Mouse (Mus musculus) liver, adult (tissue): Measurements from ENCODE around the gene Cbx5.

Source experiments
- GATA4 ChIP-seq: IDR thresholded peaks from 2 replicates; pipeline ENCODE4 v1.6.1; 2014; ENCODE audit warnings: mild to moderate bottlenecking, low read length; ENCODE audit not compliant: insufficient replicate concordance

Gene Cbx5

DNA sequence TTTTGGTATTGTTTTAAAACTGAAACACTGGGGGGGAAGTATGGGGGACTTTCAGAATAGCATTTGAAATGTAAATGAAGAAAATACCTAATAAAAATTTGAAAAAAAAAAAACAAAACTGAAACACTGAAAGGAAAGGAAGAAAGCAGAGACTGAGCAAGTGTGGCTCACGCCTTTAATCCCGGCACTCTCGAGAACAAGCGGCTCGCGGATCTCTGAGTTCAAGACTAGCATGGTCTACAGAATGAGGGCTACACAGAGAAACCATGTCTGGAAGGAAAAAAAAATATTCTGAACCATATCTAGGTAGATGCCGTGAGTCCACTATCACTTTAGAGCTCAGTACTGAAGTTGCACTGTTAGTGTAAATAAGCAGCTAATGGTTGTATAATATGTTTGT, 2.3 kb downstream of the Cbx5 start:
- no peak for TF ChIP-seq GATA4

DNA sequence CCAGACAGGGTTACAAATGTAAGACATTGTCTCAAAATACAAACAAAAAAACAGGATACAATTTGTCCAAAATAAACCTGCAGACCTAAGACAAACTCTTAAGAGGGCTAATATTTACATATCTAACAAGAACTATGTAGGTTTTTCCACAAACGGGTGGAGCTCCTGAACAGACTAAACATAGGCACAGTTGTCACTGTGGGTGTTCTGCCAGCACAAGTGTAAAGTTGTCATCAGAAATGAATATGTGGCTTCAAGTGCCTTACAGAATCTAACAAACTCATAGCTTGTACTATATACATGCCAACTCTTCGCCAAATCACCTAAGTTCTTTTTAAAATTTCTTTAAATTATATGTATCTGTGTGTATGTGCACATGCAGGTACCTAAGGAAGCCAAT, 6.5 kb downstream of the Cbx5 start:
- TF ChIP-seq GATA4 = no peak

DNA sequence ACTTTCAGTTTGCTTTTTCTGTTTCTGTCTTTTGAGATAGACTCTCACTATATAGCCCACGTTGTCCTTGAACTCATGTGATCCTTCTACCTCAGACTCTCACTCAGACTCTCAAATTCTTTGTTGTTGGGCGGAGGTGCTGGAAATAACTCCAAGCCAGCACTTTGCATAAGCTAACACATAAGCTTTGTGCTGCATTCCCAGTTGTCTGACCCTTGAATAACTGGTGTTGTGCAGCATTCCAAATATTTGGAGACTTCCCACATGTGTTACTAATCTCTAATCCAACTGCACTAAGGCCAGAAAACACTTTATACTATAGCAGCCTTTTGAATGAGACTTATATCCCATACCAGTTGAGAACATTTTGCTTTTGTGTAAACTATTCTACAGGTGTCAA, 10.7 kb downstream of the Cbx5 start:
- no peak for TF ChIP-seq GATA4

DNA sequence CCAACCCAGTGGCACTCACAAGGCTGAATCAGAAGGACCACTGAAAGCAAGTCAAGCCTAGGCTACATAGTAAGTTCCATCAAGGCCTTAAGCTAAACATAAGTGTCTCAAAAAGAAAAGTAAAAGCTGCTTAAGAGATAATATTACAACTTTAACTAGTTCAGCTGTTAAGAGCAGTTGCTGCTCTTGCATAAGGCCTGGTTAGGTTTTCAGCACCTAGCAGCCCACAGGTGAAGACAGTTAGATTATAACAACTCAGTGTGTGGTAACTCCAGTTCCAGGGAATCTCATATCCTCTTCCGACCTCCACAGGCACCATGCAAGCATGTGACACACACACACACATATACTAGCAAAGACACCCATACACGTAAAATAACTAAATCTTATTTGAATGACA, 12.0 kb downstream of the Cbx5 start:
- TF ChIP-seq GATA4 = no peak

DNA sequence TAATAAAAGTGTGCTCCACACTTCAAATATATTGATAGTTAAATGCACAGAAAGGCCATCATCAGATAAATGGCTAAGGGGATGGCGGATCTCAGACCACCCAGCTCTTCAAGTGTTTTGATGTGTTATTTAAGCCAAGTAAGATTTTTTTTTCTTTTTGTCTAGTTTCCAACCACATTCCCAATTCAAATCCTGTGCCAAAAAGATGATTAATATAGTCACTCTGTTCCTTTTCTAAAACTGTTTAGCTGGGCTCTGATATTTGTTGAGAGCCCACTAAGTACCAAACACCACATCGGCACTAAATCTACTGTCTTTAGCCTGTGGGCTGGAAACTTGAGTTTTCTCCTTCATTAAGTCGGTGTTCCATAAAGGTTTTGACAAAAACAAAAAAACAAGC, 12.6 kb downstream of the Cbx5 start:
- no peak for TF ChIP-seq GATA4

DNA sequence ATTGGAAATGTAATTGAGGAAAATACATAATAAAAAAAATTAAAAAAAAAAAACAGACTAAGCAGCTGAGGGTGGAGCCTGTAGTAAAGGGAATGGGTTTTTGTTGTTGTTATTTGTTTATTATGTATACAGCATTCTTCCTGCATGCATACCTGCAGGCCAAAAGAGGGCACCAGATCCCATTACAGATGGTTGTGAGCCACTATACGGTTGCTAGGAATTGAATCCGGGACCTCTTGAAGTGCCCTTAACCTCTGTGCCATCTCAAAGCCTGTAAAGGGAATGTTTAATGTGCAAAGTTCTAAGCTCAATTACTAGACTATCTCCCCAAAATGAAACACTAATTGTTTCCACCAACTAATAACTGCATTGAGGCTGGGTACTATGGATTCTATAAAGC, 15.5 kb downstream of the Cbx5 start:
- TF ChIP-seq GATA4 = no peak

DNA sequence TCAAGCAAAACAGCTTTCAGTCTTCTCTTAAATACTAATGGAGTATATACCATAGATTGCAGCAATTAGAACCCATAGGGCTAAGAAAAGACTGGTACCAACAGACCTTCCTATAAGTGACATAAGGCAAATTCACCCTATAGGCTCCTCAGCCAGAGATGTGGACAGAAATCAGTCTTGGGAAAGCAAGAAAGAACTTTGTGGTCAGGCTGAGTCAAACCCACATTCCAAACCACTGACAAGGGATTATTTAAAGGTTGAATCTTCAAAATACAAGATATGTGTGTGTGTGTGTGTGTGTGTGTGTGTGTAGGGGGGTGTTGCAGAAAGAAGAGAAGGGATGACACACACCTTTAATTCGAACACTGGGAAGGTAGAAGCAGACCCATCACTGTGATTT, 18.2 kb downstream of the Cbx5 start:
- TF ChIP-seq GATA4 = no peak

DNA sequence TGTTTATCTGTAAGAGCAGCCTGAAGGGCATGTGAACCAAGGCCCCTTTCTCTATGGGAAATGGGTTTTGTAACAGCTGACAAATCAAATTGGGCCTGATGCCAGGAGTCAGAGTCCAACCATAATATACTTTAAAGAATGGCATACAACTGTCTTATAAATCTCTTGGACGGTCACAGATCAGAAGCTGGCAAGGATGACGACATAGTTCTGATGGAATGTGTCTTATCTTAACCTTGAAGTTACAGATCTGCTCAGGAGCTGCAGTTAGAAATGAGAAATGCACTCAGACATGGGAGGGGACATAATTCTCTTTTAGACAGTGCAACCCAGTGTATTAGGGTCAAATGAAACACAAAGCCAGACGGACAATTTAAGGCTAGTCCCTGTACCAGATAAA, 18.8 kb downstream of the Cbx5 start:
- no peak for TF ChIP-seq GATA4

DNA sequence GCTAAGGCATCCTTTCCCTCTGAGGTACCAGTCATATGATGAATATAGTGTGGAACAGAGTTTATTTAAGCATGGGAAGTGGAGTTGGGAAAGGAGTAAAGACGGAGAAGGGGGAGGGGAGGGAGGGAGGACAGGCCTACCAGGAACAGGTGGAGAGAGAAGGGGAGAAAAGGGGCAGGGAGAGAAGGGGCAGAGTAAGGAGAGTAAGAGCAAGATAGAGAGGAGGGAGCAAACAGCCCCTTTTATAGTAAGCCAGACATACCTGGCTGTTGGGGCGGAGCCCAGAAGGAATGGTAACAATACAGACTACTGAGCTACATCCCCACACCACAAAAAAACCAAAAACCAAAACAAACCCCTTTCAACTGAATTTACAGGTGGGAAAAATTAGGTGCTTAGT, 23.6 kb downstream of the Cbx5 start:
- TF ChIP-seq GATA4 = no peak

DNA sequence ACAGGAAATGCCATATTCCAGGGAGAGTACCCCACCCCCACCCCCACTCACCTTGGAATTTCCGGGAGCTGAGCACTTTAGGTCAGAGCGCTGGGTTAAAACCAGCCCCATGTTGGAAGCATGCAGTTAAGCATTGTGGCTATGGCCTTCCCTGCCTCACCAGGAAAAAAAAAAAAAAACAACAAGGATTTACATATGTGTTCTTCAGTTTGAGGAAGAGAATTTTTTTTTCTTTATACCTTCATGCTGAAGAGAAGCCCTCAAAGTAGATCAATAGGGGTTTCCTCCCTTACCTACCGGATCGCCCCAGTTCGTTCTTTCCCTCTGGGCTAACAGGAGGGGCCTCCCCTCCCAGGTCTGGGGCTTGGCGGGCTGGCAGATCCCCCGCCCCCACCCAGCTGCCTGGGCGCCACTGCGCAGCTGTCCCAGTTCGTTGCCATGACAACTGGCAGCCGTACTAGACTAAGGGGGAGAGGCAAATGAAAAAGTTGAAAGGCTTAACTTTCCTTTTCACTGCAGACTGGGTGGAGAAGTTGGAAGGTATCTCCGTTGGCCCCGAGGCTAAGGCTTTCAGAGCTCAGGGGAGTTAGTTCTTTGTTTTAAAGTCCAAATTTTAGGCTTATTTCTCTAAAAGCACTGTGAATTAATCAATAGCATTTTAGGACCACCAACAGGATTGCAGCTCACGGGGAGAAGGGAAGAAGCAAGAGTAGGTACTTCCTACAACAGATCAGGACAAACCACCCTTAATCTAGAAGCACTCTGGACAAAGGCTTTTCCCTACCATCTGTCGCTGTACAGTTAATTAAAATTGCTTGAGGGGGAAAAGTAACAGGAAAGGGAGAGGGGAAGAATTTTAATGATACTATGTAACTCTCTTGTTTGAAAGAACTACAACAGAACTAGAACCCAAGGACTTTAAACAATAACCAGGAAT, 24.4 kb downstream of the Cbx5 start:
- no peak for TF ChIP-seq GATA4

DNA sequence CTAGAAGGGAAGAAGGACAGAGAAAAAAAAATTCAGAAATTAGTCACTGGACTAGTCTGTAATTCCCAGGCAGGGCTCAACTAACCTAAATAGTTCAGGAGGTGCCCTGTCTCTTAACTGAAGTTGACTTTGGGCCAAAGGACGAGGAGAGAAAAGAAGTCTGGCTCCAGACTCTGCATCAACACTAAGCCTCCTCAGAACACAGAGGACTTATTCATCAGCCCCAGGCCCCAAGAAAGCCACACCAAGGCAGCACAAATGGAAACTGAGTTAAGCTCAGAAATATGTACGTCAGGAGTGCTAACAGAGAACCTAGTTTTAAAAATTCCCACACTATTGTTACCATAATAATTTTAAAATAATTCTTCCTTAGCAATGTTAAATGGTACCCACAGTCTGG, 25.5 kb downstream of the Cbx5 start:
- TF ChIP-seq GATA4 = no peak

DNA sequence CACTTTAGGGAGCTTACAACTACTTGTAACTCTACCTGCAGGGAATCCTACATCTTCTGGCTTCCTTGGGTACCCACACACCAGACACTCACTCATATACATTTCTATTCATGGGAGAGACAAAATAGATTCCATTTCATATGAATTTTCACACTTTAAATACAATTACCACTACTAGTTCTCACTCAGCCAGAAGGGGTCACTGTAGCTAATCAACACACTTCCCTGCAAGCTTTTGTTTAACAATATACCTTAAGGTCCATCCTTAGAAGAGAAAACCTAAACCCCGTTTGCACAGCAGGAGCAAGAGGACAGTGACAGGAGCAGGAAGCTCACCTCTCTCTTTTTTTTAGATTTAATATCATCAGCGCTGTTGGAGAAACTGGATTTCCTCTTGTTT, 34.5 kb downstream of the Cbx5 start:
- TF ChIP-seq GATA4 = no peak

DNA sequence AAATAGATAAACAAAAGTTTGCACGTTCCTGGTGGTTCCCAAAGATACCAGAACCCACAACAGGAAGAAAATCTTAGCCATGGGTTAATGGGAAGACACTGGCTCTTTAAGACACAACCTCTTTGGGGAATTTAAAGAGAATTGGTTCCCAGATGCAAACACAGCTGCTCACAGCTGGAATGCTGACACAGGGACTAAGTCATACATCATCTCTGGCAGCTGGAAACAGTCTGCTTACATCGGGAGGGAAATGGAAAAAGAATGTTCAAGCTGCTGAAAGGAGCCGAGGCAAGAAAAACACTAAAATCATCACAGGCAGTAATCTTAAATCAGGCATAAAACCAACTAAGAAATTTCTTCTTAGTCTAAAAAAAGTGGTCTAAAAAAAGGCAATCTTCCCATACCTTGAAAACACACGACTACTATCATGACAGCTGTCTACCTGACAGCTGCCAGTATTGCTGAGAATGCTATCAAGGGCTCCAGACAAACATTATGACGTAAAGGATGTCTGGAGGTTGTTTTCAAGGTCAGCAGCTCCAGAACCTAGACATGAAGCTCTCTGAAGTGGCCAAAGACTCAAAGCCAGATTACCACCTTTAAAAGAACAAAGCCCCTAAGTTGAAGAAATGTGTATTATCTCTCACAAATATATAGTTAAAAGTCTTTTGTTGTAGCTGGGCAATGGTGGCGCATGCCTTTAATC, 37.4 kb downstream of the Cbx5 start:
- no peak for TF ChIP-seq GATA4

DNA sequence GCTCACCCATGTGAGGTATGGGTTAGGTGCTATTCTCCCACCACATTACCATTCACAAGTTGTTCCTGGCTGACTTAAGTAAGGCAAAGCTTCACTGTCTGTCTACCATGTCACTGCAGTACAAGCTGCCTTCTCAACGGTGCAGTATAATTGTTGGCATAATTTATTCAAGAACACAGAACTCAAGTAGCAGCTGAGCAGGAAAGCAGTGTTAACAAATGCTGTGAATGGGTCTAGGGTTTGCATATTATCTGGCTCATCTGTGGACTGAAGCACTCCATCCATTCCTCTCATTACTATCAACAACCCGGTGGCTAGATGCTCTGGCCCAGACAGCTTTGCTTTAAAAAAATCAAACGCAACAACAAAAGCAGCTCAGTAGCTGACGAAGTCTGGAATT, 41.8 kb downstream of the Cbx5 start:
- no peak for TF ChIP-seq GATA4

DNA sequence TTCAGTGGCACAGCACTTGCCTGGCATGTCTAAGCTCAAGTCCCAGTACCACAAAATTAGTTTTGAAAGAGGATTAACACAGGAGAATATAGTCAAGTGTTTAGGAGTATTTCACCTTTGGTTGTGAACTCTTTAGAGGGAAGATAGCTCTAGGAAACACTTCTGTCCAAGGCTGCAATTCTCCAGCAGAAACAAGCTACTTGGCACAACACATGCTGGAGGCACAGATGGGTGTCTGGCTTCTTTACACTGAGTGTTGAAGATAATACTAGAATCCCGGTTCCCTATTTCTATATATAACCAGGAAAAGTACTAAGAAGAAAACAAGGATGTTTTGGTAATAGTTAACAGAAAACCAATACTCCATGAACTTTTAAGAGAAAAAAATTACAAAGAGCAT, 42.8 kb downstream of the Cbx5 start:
- TF ChIP-seq GATA4 = no peak

DNA sequence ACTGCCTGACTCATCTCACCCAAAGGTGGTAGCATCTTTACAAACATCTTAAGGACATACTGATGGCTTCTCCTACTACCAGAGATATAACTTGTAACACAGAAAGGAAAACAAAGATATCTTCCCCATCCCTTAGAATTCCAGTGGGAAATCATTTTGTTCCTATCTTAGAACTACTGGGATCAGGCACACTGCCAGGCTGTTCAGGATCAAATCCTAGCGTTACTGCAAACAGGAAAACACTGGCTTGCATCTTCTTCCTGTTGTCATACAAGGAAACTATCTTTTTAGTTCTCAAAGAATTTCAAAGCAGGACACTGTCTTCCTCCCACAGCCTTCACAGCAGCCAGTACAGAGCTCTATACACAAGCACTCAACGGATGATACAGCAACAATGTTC, 46.0 kb downstream of the Cbx5 start:
- peak; percentile 69; the same call in 1 of the 2 replicates for TF ChIP-seq GATA4
